Mouse (Mus musculus) heart, embryonic 10.5 days (tissue): ENCODE results near the gene Olfr1495. TPM values are rescaled to one million over a fixed set of nuclear protein-coding genes. Genes with fewer than 3 reads are reported as not detected.
"Not testable (repeated sequence)": the region's sequence is repeated elsewhere in the genome, so short reads cannot be mapped to it uniquely, and the experiment has no call there.

ENCODE experiments used
- DNase-seq: peaks from one replicate; pipeline ENCODE4 v3.0.0-alpha.2; 2017; ENCODE audit warnings: low spot score
- H3K27ac ChIP-seq: fragments of 300-500 bp; sonication (generic); 2 replicates; pipeline ENCODE4 v1.5.1; 2016; ENCODE audit warnings: mild to moderate bottlenecking
- H3K27me3 ChIP-seq: fragments of 300-500 bp; sonication (generic); 2 replicates; pipeline ENCODE4 v1.6.1; 2016; ENCODE audit warnings: mild to moderate bottlenecking; ENCODE audit not compliant: poor library complexity, insufficient read depth, severe bottlenecking
- H3K36me3 ChIP-seq: fragments of 300-500 bp; sonication (generic); 2 replicates; pipeline ENCODE4 v1.6.1; 2016; ENCODE audit warnings: mild to moderate bottlenecking, moderate library complexity
- H3K4me1 ChIP-seq: fragments of 300-500 bp; sonication (generic); 2 replicates; pipeline ENCODE4 v1.6.1; 2016; ENCODE audit warnings: mild to moderate bottlenecking
- H3K4me3 ChIP-seq: fragments of 300-500 bp; sonication (generic); 2 replicates; pipeline ENCODE4 v1.5.1; 2016; ENCODE audit warnings: mild to moderate bottlenecking, moderate library complexity
- H3K9me3 ChIP-seq: fragments of 300-500 bp; sonication (generic); 2 replicates; pipeline ENCODE4 v1.6.1; 2016; ENCODE audit warnings: mild to moderate bottlenecking, moderate library complexity
- WGBS: fragments of 180-500 bp; shearing (Covaris S2); methylation state at CpG from one replicate; pipeline ENCODE4 v1.1.7; 2016; 5-methylcytosine and 5-hydroxymethylcytosine counted together
- polyA plus RNA-seq: library from polyadenylated mRNA; unstranded; fragments of >200 nt; fragmentation: Nextera tagmentation; extraction: Ambion mirVana; gene quantifications from 2 replicates; pipeline ENCODE4 v1.2.1, GENCODE M21; 2016

Gene Olfr1495
- not detected in 2 replicates for polyA plus RNA-seq

DNA sequence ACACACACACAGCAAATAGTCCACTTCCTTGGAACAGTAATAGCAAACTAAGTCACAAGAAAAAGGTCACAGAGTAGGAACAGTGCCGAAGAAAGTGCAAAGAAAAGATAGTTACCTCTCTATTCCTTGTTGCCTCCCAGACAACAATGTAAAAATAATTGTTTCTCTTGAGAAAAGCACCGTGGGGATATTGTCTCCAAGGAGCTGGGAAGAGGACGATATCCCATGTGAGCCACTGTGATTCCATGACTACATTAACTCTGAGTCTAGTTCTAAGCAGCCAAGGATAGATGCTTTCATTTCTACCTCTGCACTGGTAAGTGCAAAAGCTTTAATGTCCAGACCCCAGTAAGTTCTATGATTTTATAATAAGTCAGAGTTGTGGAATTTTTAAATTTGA, at the start of gene Olfr1495:
TSS of gene Olfr1495 (plus strand) at position 301 of the 400 bp plus-strand sequence.
- WGBS = 70% methylated on average over 3 of the region's 3 CpGs
- H3K36me3 ChIP-seq = no peaks in the 10 kb centered on the region
- no peaks in the 10 kb centered on the region for H3K4me1 ChIP-seq
- H3K27me3 ChIP-seq = no peaks in the 10 kb centered on the region
- H3K27ac ChIP-seq = no peak within 1 kb of the TSS
- DNase-seq = no peak
- 0 out of 2 replicates have a peak, but pooled peaks cover 3% of the 10 kb centered on the region for H3K9me3 ChIP-seq
- H3K4me3 ChIP-seq = no peak within 1 kb of the TSS

GRCm38 (mm10) chr19:13722978-13723377, 41.4 kb upstream of the Olfr1495 start, which contains the start of gene Olfr1493-ps1:
TSS of gene Olfr1493-ps1 (plus strand) at chr19:13723278.
- Histone ChIP-seq H3K4me3 (no peak within 1 kb of the TSS), H3K9me3 (0 out of 2 replicates have a peak, but pooled peaks cover 6% of the 10 kb centered on the region), H3K4me1 (no peaks in the 10 kb centered on the region), H3K27ac (no peak within 1 kb of the TSS), H3K27me3 (no peaks in the 10 kb centered on the region), H3K36me3 (no peaks in the 10 kb centered on the region)
- WGBS = 65% methylated on average over 2 of the region's 2 CpGs
- DNase-seq = no peak

GRCm38 (mm10) chr19:13739428-13739827, 25.0 kb upstream of the Olfr1495 start, which contains the start of gene Olfr1494:
TSS of gene Olfr1494 (plus strand) at chr19:13739728.
- H3K27ac ChIP-seq = no peak within 1 kb of the TSS
- DNase-seq = no peak
- no peaks in the 10 kb centered on the region for H3K36me3 ChIP-seq
- H3K4me3 ChIP-seq = no peak within 1 kb of the TSS
- peaks cover 4% of the 10 kb centered on the region; the same call in 1 of the 2 replicates for H3K9me3 ChIP-seq
- H3K27me3 ChIP-seq = no peaks in the 10 kb centered on the region
- H3K4me1 ChIP-seq = no peaks in the 10 kb centered on the region
- 84% methylated on average over 4 of the region's 4 CpGs for WGBS

GRCm38 (mm10) chr19:13749366-13749765, 15.0 kb upstream of the Olfr1495 start:
- Histone ChIP-seq H3K4me1 (no peaks in the 10 kb centered on the region), H3K27ac (no peak overlapping the region), H3K4me3 (no peak overlapping the region), H3K36me3 (no peaks in the 10 kb centered on the region), H3K9me3 (no peaks in the 10 kb centered on the region), H3K27me3 (no peaks in the 10 kb centered on the region)
- 78% methylated on average over 1 of the region's 1 CpGs for WGBS
- no peak for DNase-seq

- Histone ChIP-seq H3K36me3 (no peaks in the 10 kb centered on the region), H3K9me3 (0 out of 2 replicates have a peak, but pooled peaks cover 3% of the 10 kb centered on the region), H3K4me1 (no peaks in the 10 kb centered on the region), H3K27me3 (no peaks in the 10 kb centered on the region), H3K27ac (no peak overlapping the region), H3K4me3 (no peak overlapping the region)
- no peak for DNase-seq
- 85% methylated on average over 9 of the region's 9 CpGs for WGBS
Observed at GRCm38 (mm10) chr19:13768565-13769276, 4.3 kb downstream of the Olfr1495 start.

GRCm38 (mm10) chr19:13777578-13777977, 13.2 kb downstream of the Olfr1495 start, which contains the start of gene Olfr1496:
TSS of gene Olfr1496 (plus strand) at chr19:13777878.
- Histone ChIP-seq H3K36me3 (no peaks in the 10 kb centered on the region), H3K27me3 (no peaks in the 10 kb centered on the region), H3K27ac (no peak within 1 kb of the TSS), H3K4me1 (no peaks in the 10 kb centered on the region), H3K9me3 (no peaks in the 10 kb centered on the region), H3K4me3 (no peak within 1 kb of the TSS)
- 81% methylated on average over 1 of the region's 1 CpGs for WGBS
- no peak for DNase-seq

DNA sequence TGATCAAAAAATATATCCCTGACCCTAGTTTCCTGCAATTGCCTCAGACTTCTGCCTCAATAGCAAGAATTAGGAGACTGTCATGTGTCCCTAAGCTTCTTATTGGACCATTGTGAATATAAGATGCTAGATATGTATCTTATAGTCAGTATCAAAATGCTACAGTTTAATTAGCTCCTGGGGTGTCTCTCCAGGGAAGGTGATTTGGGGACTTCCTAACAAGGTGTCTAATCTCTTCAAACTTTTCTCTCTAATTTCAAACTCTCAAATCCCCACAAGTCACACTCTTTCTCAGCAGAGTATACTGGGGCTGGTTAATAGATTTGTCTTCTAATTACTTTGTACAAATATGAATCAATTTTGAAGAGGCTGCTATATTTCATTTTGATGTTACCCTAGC, 33.7 kb downstream of the Olfr1495 start, which contains the start of gene Olfr1497:
TSS of gene Olfr1497 (minus strand) at position 101 of the 400 bp plus-strand sequence.
- DNase-seq = no peak
- H3K27me3 ChIP-seq = no peaks in the 10 kb centered on the region
- no peak within 1 kb of the TSS for H3K4me3 ChIP-seq
- H3K27ac ChIP-seq = no peak within 1 kb of the TSS
- no peaks in the 10 kb centered on the region for H3K36me3 ChIP-seq
- H3K4me1 ChIP-seq = no peaks in the 10 kb centered on the region
- no peaks in the 10 kb centered on the region for H3K9me3 ChIP-seq

DNA sequence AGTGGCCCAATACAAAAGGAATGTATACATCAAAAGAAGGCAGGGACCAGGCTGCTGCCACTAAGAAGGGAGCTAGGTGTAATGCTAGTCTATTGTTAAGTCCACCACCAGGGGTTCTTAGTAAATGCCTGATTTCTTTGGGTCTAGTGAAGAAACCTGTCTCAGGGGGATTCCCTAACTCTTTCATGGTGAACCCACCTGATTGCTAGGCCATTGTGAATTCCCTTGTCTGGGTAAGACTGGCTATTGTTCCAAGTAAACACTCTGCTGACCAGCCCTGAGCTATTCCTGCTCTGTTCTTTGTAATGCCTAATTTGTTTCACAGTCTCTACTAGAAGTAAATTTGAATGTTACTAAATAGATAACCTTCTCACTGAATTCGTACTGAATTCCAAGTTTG, 41.1 kb downstream of the Olfr1495 start:
- 66% methylated on average over 1 of the region's 1 CpGs for WGBS

GRCm38 (mm10) chr19:13812823-13813222, 48.4 kb downstream of the Olfr1495 start:
- H3K4me3 ChIP-seq = no peak overlapping the region
- WGBS = 53% methylated on average over 2 of the region's 2 CpGs
- no peaks in the 10 kb centered on the region for H3K27me3 ChIP-seq
- no peaks in the 10 kb centered on the region for H3K9me3 ChIP-seq
- DNase-seq = no peak
- H3K4me1 ChIP-seq = no peaks in the 10 kb centered on the region
- no peaks in the 10 kb centered on the region for H3K36me3 ChIP-seq
- no peak overlapping the region for H3K27ac ChIP-seq

More for the DNA sequence above, 41.1 kb downstream of the Olfr1495 start:
- not testable (repeated sequence) for H3K27me3 ChIP-seq, H3K9me3 ChIP-seq, H3K4me1 ChIP-seq, DNase-seq, H3K27ac ChIP-seq, H3K36me3 ChIP-seq, H3K4me3 ChIP-seq

DNA sequence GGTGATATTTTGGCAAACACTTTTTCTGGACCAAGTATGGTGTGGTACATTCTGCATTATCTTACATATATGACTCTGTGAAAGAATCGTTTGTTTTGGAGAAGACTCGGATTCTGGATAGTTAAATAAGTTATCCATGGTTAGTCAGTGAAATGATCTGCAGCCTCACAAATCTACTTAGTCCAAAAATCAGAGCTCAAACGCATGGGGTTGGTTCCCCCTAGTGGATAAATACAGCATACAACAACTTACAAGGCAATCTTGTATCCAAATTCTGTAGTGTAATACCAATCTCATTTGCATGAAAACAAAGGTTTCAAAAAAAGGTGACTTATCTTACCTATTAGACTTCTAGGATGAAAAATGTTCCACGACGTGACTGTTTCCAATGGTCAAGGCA, 54.4 kb downstream of the Olfr1495 start:
- 25% methylated on average over 5 of the region's 5 CpGs for WGBS
- no peaks in the 10 kb centered on the region for H3K4me1 ChIP-seq
- no peaks in the 10 kb centered on the region for H3K9me3 ChIP-seq
- DNase-seq = no peak
- no peak overlapping the region for H3K4me3 ChIP-seq
- H3K36me3 ChIP-seq = no peaks in the 10 kb centered on the region
- H3K27me3 ChIP-seq = no peaks in the 10 kb centered on the region
- H3K27ac ChIP-seq = no peak overlapping the region

- H3K36me3 ChIP-seq = no peaks in the 10 kb centered on the region
- no peak within 1 kb of the TSS for H3K4me3 ChIP-seq
- no peaks in the 10 kb centered on the region for H3K9me3 ChIP-seq
- no peaks in the 10 kb centered on the region for H3K4me1 ChIP-seq
- H3K27me3 ChIP-seq = no peaks in the 10 kb centered on the region
- no peak within 1 kb of the TSS for H3K27ac ChIP-seq
- DNase-seq = no peak
Observed at GRCm38 (mm10) chr19:13819347-13819746, 54.9 kb downstream of the Olfr1495 start, which contains the start of gene Olfr1499. TSS of gene Olfr1499 (minus strand) at chr19:13819447.
